Mouse (Mus musculus) E14TG2a.4 (cell line): ENCODE results near the gene 1700011L22Rik.

Experiments
- CTCF ChIP-seq: conservative IDR thresholded peaks from 2 replicates; pipeline ENCODE4 v1.5.1; 2014; ENCODE audit warnings: low read length
- NANOG ChIP-seq: IDR thresholded peaks from 2 replicates; pipeline ENCODE4 v1.6.1; 2014; ENCODE audit warnings: borderline replicate concordance, low read length, mixed read lengths
- POU5F1 ChIP-seq: IDR thresholded peaks from 2 replicates; pipeline ENCODE4 v1.6.1; 2014; ENCODE audit warnings: low read length, borderline replicate concordance

- TF ChIP-seq CTCF: no peak
- no peak for TF ChIP-seq POU5F1
- TF ChIP-seq NANOG: no peak
Observed at GRCm38 (mm10) chr8:79201446-79202147, 46.8 kb downstream of the 1700011L22Rik start.
